Mouse (Mus musculus): Measurements from ENCODE around the gene March1. TPM values are rescaled to one million over a fixed set of nuclear protein-coding genes. Genes with fewer than 3 reads are reported as not detected.

The March1 gene
- total RNA-seq (2021), result 10 to 100 TPM; 77.1 to 87.0 TPM

DNA sequence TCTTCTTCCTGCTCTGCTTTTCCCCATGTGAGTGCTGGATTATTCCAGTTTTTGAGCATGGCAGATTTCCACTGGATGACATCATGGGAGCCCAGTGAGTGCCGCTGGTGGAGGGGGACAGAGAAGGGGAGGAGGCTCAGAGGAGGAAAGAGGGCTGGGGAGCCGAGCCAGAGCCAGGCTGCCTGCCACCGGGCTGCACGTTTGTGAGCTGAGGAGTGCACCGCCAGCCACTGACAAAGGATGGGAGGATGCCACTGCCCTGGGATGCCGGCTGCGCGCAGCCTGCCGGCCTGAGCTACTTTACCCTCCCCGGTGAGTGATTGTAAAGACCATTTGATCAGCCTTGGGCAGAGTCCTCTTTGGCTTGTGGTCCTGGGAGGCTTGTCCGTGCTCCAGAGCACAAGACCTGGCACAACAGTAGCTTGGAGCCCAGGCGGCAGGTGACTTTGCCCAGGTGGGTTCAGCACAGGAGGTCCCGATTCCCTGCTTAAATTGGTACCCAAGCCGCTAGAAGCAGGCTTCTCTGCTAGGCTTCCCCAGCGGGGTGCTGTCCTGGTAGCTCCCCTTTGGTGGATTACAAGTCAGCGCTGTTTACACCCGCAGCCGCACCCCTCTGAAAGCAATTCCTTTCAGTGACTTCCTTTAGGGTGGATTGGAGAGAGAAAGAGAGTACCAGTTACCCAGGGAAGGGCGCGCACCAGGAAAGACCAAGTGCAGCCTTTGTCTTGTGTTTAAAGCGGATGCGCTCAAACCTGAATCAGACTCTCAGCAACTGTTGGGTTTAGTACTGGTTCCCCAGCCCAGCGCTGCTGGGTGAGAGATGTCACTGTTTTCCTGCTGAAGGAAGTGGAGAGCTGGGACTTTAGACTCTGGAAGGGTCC lies at the start of gene March1:
Gene March1, plus strand, starts transcription at position 30 of the 881 bp plus-strand sequence.
- peak; percentile 73 to 80 for DNase-seq (ENCODE audit: extremely low spot score in 1 of 2, low spot score in 2 of 2)
- intact Hi-C loops (cut with DNase I), result loop anchor here (5.0 kb wide), 1 partner anchor 824 kb away; no protein-coding TSS in a partner anchor

DNA sequence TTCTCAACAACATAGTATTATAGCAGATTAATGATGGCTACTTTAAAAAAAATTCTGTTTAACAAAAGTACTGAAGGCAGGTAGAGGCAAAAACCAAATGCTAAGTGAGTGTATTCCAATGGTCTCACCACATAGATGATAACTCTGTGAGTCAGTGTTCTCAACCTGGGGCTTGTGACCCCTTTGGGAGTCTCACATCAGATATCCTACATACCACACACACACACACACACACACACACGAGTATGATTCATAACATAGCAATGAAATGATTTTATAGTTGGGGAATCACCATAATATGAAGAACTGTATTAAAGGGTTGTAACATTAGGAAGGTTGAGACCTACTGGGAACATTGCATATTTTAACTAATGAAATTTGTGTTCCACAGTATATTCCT lies 30.8 kb upstream of the March1 start:
- DNase-seq (ENCODE audit: extremely low spot score in 1 of 2, low spot score in 2 of 2), result no peak
- intact Hi-C loops (cut with DNase I), result no loop called here

DNA sequence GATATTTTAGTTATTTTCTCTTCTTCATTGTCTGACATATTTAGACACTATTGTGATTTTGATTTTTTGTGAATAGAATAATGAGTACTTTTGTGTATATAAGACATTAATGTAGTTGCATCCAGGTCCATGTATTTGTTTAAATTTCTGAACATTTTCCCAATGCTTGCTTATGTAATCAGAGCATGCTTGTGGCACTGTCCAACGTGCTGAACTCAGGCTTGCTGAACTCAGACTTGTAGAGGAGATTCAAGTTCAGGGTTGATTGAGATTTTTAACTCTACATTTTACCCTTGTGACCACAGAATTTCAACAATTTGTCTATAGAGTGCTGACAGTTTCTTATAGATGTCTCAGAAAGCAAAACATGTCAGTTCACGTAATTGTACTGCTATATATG lies 14.5 kb upstream of the March1 start:
- intact Hi-C loops (cut with DNase I), result no loop called here
- no peak for DNase-seq (ENCODE audit: extremely low spot score in 1 of 2, low spot score in 2 of 2)

DNA sequence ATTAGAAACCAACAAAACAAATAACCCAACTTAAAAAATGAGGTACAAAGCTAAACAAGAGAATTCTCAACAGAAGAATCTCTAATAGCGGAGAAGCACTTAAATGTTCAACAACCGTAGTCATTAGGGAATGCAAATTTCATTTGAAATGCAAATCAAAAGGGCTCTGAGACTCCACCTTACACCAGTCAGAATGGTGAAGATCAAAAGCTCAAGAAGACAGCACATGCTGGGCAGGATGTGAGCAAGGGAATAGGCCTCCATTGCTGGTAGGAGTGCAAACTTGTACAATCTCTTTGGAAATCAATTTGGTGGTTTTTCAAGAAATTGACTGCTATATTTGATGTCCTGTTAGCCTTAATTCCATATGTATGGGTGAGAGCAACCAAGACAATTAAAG lies 8.2 kb upstream of the March1 start:
- DNase-seq (ENCODE audit: extremely low spot score in 1 of 2, low spot score in 2 of 2), result no peak
- intact Hi-C loops (cut with DNase I), result no loop called here

DNA sequence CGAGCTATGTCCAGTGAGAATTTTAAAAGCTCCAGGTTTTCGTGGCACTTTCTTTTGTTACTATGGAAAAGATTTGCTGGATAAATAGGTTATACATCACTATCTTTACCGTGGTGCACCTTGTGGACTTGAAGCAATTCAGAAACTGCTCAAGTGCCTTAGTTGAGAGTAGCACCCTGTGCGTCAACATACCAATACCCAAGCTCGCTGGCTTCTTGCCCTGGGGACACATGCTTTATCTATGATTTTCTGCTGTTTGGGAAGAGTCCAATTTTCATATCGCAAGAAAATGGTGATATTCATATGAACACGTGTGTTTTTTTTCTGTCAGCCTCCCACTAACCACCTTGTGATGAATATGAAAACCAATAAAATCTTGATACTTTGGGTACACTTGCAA lies 1.3 kb downstream of the March1 start:
- DNase-seq (ENCODE audit: extremely low spot score in 1 of 2, low spot score in 2 of 2), result peak in 1 of 2 experiments; percentile 40
- intact Hi-C loops (cut with DNase I), result loop anchor here (5.0 kb wide), 1 partner anchor 823 kb away; no protein-coding TSS in a partner anchor

DNA sequence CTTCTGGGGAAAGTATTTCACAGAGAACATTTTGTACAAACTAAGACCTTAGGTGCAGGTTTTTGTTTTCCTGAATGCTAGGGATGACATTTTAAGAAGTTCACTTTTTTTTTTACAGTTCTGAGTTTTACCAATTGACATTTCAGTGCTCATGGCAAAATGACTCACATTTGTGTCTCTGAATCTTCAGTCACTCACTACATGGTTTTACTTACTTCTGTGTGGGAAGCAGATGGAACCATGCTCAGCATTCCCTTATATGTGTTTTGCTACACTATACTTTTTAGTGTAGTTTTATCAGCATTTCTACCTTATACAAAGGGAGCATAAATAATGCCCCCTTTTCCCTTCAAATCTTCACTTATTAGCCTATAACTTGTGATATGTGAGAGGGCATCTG lies 27.2 kb downstream of the March1 start:
- intact Hi-C loops (cut with DNase I), result no loop called here
- no peak for DNase-seq (ENCODE audit: extremely low spot score in 1 of 2, low spot score in 2 of 2)

DNA sequence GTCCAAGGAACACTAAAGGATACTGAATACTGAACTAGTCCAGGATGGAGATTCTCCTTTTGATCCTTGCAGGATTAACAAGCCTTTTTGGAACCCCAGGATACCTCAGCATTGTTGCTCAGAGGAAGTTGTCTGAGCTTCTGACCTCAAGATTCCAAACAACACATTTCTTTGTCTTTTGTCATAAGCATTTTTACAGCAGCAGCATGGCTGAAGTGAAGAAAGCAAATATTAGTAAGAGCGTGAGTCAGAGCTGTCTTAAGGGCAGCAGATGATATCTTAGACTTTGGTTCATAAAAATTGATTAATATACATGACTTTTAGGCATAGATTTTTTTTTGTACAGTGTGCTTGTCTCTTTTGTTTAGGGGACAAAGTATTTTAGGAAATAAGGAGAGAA lies 27.8 kb downstream of the March1 start:
- intact Hi-C loops (cut with DNase I), result no loop called here
- no peak for DNase-seq (ENCODE audit: extremely low spot score in 1 of 2, low spot score in 2 of 2)

DNA sequence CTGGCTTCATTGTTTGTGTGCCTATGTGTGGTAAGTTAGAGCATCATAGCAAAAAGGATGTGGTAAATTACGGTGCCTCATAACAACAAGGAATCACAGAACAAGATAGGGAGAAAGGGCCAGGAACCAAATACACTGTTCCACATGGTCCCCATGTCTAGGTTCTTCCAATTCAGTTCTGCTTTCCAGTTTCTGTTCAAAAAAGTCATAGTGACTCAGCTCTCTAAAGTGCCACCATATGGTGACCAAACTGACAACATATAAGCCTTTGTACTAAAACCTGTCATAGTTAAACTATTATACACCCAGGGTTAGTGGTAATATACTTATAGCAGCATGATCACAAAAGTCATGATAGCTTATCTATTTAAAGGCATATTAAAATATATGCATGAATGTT lies 28.2 kb downstream of the March1 start:
- intact Hi-C loops (cut with DNase I), result no loop called here
- no peak for DNase-seq (ENCODE audit: extremely low spot score in 1 of 2, low spot score in 2 of 2)

DNA sequence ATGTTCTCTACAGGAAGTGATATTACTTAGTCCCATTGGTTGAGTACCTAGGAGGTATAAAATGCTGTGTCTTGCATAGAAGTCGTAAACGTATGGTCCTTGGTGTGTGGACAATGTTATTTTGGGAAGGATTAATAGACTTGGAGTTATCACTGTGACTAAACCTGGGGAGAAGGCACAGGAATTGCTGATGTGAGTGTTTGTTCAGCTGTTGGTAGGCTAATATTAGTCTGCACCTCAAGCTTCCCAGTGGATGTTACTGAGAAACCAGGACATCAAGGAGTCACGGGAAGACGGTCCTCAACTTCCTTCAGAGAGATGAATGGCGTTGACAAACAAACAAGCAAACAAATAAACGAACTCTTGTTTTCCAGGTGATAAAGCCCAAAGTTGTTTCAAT lies 38.2 kb downstream of the March1 start:
- DNase-seq (ENCODE audit: extremely low spot score in 1 of 2, low spot score in 2 of 2), result no peak
- intact Hi-C loops (cut with DNase I), result no loop called here

DNA sequence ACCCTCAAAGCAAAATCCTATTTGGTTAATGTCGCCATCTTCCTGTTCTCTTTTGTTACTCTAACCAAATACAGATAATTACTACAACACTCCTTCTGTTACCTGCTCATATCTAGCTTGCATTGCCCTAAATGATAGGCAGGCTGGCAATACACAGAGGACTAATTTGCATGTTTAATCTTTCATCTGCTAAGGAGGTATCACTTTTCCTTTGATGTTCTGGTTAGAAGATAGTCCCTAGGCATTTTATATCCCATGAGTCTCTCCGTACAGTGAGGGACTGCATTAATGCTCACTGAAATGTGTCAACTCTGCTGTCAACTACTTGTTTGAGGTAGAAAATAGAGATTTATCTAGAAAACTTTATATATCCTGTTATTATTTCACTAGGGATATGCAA lies 44.2 kb downstream of the March1 start:
- no peak for DNase-seq (ENCODE audit: extremely low spot score in 1 of 2, low spot score in 2 of 2)
- intact Hi-C loops (cut with DNase I), result no loop called here

DNA sequence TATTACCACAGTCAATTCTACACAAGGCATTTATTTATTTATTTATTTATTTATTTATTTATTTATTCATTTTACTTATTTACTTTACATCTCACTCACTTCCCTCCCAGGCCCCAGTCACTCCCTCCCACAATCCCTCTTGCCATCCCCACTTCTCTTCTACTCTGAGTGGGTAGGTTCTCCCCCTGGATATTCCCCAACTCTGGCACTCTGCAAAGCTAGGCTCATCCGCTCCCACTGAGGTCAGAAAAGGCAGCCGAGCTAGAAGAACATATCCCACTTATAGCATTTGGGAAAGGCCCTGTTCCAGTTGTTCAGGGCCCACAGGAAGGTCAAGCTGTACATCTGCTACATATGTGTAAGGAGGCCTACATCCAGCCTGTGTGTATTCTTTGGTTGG lies 48.1 kb downstream of the March1 start:
- DNase-seq (ENCODE audit: extremely low spot score in 1 of 2, low spot score in 2 of 2), result no peak
- intact Hi-C loops (cut with DNase I), result no loop called here

DNA sequence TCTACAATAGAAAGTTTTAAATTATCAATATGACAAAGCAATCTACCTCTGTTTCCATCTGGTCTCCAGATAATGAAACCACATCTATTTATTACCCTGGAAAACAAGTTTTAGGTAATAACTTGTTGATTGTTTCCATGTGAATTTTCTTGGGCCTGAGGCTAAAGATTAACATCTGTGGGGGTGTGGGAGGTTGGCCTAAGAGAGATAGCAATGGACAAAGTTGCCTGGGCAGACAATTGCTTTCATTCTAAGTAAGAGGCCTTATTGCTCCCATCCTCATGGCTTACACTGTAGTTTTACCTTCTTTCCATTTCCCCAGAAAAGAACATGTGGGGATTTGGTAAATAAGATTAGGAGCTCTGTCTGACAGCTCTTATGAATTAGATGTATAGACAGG lies 125.4 kb downstream of the March1 start:
- intact Hi-C loops (cut with DNase I), result no loop called here
- no peak for DNase-seq (ENCODE audit: extremely low spot score in 1 of 2, low spot score in 2 of 2)

DNA sequence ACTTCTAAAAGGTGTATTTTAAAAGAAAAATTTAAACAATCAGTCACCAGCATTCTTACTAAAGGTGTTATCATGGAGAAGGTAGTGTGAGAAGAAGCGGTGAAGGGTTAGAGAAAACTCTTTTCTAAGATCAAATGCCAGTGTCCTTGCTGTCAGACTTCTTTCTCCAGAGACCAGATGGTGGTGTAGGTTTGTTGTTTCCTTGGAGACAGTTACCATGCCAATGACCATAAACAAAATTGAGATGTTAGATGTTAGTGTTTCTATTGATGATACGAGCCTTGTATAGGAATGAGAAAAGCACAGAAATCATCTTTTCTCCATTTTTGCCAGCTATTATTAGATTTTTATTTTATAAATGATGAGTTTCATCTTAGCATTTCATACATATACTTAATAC lies 158.1 kb downstream of the March1 start:
- DNase-seq (ENCODE audit: extremely low spot score in 1 of 2, low spot score in 2 of 2), result peak in 1 of 2 experiments; percentile 9
- intact Hi-C loops (cut with DNase I), result no loop called here

DNA sequence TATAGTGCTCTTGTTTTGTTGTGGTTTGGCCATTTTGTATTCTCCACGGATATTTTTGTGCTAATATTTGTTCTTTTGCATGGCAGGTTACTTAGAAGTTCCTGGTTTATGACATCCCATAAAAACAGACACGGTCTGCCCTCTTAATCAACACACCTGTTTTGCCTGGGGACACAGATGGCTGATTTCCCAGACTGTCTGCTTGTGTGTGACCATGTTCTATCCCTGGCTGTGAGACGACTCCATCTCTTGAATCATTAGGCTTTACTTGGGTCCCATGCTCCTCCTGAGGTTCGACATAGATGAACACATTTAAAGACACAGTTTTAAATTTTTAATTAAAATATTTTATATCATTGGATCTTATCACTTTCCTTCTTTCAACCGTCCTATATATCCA lies 163.5 kb downstream of the March1 start:
- DNase-seq (ENCODE audit: extremely low spot score in 1 of 2, low spot score in 2 of 2), result no peak
- intact Hi-C loops (cut with DNase I), result no loop called here

DNA sequence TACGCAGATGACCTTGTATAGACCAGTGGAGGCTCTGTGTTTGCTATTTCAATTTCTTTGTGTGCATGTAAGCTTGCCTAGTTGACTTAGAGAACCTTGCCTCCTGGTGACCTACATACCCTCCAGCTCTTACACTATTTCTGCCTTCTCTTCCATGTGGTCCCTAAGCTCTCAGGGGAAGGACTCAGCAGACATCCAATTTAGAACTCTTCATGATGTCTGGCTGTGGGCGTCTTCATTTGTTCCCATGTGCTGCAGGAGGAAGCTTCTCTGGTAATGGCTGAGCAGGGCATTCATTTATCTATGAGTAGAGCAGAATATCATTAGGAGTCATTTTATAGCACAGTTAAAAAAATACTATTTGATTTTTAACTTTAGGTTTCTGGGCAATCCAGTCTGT lies 195.3 kb downstream of the March1 start:
- intact Hi-C loops (cut with DNase I), result no loop called here
- no peak for DNase-seq (ENCODE audit: extremely low spot score in 1 of 2, low spot score in 2 of 2)

DNA sequence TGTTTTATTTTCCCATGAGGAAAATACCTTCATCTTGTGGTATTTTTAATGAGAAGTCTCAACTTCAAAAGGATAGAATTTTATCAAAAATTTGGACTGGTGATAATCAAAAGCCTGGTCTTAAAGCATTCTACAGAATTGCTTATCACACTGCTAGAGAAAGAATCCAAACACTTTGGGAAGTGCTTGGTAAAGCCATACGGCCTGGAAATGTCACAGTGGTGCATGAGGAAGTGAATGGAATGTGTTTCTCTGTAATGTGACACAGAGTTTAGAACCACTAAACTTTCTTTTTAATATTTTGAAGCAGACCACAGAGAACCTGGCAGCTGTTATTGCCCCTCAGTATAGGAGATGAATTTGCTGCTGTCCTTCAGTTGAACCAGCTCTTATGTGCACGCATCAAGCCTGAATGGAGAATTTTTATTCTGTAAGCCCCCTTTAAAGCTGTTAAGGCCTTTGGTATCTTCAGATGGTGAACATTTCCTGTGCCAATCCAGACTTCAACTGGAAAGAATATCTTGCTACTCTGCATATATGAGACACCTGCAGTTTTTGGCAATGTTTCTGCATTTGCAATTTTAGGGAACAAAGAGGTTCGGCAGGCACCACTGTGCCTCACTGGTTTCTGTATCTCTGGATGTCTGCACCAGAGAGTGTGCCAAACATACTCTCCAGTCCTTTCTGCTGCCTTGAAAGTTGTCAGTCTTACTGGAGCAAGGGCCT lies 304.8 kb downstream of the March1 start:
- peak in 1 of 2 experiments; percentile 40 for DNase-seq (ENCODE audit: extremely low spot score in 1 of 2, low spot score in 2 of 2)
- intact Hi-C loops (cut with DNase I), result no loop called here

DNA sequence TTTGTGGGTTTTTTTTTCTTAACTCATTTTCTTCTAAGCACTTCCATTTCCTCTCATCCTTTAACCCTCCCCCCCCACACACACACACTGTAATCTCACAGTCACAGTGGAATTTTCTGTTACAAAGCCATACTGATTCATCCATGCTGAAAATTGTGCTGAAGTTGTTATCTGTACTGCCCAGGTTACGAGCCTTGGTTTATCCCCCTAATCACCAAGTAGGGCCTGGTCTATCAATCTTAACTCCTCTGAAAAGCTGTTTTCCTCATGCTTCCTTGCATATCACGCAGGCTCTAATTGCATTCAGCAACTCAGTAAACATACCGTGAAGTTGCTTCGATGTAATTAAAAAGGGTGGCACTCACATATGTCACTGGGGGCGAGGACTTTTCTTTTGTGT lies 339.2 kb downstream of the March1 start:
- DNase-seq (ENCODE audit: extremely low spot score in 1 of 2, low spot score in 2 of 2), result no peak
- intact Hi-C loops (cut with DNase I), result no loop called here

DNA sequence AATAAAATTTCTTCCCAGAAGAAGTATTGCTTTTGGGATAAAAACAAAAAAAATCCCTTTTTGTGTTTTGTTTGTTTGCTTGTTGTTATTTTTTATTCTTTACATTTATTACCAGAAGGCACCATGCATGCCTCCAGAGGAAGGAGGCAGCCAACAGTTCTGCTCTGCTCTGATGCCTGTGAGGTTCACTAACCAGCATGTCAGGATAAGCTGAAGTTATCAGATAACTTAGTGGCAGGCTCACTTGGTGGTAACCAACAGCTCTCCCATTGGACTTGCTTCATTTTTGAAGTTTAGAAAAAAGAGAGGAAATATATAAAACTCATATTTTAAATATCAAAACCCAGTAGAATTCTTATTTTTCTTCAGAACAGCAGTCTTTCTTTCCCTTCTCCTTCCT lies 339.8 kb downstream of the March1 start:
- intact Hi-C loops (cut with DNase I), result no loop called here
- DNase-seq (ENCODE audit: extremely low spot score in 1 of 2, low spot score in 2 of 2), result no peak

DNA sequence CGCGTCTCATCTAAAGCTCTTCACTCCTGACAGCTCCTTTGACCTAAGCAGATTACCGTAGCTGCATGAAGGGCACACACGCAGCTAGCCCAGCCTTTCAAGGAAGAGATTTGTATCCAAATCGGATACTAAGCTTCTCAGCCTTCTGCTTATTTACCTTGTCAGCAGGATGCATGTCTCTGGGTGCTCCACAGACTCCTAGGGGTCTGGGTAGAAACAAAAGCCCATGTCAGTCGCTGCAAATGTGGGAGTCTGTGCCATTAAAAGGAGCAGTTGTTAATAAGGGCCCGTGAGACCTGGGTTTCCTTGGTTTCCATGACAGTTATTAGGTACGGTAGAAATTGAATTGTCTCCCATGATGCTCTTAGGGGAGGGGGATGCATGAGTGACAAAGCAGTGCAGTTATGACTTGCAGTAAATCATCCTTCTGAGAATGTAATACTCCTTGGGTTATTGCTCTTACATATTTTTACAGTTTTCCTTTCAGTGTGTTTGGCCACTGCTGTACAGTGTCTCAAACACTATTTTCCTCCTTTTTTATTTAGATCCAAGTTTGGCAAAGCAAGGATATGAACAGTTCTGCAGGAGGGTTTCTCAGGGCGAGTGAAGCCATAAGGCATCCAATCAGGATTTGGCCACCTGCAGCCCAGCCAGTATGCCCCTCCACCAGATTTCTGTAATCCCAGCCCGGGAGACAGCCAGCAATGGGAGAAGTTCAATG lies 349.0 kb downstream of the March1 start:
- DNase-seq (ENCODE audit: extremely low spot score in 1 of 2, low spot score in 2 of 2), result no peak
- intact Hi-C loops (cut with DNase I), result no loop called here

Measured in left cerebral cortex, postnatal 10 days (tissue).